Mouse (Mus musculus): Measurements from ENCODE around the gene Sp7.

The Sp7 gene

DNA sequence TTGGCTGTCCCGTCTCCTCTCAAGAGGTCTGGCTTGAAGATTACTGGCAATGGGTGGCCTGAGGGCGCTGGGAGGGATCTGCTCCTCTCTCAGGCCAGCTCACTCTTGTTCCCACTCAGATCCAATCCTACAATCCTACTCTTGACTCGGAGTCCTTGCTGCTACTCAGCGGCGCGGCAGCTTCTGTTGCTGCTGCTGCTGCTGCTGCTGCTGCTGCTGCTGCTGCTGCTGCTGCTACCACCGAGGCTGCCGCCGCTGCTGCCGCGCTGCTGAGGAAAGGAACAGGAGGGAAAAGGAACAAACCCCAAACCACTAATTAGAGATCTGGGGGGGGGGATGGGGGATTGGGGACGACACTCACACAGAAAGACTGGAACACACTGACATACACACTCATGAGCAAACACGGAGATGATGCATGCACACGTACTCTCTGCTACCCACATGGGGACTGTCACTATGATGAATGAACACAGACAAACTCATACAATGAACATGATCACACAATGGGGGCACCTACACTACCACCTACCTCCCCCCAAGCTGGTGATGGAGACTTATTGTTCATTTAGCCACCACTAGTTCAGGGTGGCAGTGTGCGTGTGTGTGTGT lies at the start of gene Sp7:
TSS of gene Sp7 (minus strand) at position 450 of the 612 bp plus-strand sequence.
- no peak for DNase-seq

DNA sequence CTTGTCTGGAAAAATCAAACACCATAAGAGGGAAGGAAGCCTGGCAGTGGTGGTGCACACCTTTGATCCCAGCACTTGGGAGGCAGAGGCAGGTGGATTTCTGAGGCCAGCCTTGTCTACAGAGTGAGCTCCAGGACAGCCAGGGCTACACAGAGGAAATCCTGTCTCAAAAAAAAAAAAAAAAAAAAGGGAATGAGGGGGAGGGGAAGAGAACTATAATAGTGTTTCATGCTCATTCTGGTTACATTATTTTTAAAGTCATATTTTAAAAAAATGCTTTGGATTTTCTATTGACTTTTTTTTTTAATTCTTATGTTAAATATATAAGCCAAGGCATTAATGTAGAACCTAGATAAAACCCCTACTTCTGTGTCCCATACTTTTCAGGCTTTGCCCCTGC lies 46.7 kb upstream of the Sp7 start:
- no peak for DNase-seq

DNA sequence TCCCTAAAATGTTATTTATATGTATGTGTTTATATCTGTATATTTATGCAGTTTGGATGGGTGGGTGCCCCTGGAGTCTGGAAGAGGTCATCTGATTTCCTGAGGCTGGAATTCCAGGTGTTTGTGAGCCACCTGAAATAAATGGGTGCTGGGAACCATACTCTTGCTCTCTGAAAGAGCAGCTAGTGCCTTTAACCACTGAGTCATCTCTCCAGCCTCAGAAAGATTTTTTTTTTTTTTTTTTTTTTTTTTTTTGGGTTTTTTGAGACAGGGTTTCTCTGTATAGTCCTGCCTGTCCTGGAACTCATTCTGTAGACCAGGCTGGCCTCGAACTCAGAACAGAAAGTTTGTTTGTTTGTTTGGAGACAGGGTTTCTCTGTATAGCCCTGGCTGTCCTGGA lies 44.1 kb upstream of the Sp7 start:
- DNase-seq: no peak

DNA sequence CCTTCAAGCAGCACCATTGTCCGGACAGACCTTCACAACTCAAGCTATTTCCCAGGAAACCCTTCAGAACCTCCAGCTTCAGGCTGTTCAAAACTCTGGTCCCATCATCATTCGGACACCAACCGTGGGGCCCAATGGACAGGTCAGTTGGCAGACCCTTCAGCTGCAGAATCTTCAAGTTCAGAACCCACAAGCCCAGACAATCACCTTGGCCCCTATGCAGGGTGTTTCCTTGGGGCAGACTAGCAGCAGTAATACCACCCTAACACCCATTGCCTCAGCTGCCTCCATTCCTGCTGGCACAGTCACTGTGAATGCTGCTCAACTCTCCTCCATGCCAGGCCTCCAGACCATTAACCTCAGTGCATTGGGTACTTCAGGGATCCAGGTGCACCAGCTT lies 42.3 kb upstream of the Sp7 start:
- no peak for DNase-seq

DNA sequence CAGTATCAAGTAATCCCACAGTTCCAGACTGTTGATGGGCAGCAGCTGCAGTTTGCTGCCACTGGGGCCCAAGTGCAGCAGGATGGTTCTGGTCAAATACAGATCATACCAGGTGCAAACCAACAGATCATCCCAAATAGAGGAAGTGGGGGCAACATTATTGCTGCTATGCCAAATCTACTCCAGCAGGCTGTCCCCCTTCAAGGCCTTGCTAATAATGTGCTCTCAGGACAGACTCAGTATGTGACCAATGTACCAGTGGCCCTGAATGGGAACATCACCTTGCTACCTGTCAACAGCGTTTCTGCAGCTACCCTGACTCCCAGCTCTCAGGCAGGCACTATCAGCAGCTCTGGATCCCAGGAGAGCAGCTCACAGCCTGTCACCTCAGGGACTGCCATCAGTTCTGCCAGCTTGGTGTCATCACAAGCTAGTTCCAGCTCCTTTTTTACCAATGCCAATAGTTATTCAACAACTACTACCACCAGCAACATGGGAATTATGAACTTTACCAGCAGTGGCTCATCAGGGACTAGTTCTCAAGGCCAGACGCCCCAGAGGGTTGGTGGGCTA lies 41.7 kb upstream of the Sp7 start:
- DNase-seq: no peak

DNA sequence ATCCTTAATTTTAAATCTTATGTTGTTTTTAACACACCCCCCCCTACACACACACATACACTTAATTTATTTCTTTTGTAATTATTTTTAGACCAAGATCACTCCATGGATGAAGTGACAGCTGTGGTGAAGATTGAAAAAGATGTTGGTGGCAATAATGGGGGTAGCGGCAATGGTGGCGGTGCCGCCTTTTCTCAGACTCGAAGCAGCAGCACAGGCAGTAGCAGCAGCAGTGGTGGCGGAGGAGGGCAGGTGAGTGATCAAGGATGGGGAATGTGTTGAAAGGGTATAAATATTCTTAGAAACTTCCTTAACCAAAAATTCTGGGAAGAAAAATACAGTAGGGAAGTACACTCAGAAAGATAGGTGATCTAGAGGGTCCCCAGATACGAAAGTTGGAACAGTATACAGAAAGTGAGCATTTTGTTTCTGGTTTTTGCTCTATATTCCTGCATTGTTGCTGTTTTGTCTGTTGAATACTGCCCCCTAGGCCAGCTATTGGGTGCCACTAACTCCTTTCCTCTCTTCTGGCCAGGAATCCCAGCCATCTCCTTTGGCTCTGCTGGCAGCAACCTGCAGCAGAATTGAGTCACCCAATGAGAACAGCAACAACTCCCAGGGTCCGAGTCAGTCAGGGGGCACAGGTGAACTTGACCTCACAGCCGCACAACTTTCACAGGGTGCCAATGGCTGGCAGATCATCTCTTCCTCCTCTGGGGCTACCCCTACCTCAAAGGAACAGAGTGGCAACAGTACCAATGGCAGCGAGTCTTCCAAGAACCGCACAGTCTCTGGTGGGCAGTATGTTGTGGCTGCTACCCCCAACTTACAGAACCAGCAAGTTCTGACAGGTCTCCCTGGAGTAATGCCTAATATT lies 40.9 kb upstream of the Sp7 start:
- peak; percentile 53 for DNase-seq

DNA sequence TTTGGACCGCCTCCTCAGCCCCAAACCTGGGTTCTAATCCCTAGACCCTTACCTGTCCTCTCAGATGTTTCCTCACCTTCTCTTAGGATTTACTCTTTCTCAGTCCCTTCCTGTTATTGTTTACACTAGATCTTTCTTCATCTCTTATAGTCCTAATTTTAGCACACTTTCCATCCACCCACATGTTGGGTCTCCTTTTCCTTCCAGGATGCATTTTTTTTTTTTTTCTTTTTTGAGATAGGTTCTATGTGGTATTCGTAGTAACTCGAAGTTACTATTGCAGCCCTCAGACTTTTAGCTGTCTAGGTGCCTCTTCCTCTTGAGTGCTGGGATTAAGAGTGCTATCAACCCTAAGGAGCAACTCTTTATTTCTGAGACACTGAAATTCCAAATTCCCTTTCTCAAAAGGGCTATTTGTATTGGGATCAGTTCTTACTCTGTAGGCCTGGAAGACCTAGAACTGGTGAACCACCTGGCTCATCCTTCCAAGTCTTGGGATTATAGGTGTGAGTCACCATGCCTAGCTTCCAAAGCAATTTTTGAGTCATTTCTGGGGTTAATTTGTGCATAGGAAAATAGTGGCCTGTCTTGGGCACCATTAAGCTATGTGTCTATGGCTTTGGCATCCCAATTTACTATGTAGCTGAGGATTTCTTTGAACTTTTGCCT lies 40.1 kb upstream of the Sp7 start:
- peak; percentile 51 for DNase-seq

DNA sequence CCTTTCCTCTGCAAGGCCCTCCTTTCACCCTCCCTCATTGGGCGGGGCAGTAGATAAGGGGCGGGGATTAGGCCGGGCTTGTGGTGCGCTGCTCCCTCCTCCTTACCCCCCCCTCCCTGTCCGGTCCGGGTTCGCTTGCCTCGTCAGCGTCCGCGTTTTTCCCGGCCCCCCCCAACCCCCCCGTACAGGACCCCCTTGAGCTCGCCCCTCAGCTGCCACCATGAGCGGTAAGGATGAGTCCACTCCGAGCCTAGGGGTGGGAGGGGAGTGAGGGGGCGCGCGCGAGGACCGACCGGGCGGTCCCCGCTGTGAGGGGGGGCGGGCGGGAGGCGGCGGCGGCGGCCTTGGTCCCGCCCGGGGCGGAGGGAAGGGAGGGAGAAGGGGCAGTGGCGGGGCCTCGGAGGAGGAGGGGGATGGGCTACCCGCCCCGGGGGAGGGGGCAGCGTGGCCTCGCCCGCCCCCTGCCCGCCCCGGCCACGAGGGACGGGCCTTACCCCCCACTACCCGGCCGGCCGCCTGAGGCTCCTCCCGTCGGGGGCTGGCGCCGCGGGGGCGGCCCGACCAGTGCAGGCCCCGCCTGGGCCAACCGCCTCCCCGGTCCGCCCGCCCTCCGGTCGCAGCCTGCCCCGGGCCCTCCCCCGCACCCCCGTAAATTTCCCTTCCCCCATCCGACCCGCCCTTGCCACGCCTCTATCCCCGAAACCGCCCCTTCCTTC lies 39.4 kb upstream of the Sp7 start:
- DNase-seq: peak; percentile 74

DNA sequence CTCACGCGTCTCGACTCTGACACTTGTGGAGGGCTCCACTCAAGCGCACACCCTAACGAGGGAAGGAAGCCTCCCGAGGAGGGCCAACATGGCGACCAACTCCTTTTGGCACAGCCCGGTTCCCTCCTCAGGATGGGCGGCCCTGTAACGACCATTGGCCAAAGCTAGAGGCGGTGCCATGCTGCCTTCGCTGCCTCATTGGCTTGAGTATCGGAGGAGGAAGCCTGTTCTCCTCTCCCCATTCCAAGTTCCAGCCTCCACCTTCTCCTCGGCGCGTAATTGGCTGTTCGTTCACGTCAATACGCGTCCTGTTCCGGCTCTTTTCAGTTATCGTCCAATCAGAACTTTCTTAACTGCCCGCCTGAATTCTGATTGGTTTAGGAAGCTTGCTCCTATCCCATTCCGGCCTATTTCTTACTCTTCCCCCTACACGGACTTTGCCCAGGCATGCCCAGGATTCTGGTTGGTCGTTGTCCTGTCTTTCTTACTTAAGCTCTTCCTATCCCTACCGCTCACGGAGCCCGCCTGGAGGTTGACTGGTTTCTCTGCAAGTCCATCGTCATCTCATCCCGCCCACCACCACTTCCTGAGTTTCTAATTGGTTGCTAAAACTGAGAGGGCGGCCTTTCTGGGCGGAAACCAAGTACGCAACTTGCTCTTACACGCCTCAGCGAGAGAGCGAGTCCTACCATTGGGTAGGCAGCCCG lies 38.7 kb upstream of the Sp7 start, which contains the start of gene Sp1:
TSS of gene Sp1 (plus strand) at position 655 of the 707 bp plus-strand sequence.
- peak; percentile 100 for DNase-seq

DNA sequence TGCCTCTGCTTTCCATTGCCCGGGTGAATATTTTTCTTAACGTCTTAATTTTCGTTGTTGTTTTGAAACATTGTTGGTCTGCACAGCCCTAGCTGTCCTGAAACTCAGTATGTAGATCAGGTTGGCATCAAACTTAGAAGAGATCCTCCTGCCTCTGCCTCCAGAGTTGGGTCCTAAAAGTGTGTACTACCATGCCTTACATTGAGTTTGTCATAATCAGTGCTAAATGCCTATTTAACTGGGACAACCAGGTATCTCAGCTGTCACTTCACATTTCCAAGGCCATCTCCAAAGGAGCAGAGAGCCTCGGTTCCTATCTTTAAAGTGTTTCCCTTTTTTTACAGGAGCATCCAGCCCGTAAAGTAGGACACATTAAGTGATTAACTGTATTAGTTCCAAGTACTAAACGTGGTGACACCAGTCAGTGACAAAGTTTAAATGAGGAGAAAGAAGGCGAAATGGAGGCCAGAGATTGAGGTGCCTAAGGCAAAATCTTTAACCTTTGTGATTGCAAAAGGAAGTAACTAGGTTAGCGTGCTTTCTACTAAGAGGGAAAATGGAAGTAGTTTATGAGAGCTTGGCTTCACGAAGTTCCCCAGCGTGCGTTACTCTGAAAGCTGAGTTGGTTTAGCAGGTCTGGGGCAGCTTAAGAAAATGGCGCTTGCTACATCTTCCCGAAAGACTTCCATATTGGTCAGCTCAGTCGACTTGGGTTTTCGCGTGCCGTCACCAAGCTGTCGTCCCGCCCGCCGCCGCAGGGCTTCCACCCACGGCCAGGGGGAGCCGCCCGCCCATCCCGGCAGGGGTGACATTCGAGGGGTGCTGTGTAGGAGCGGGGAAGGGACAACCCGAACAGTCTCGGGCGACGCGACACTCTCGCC lies 37.9 kb upstream of the Sp7 start:
- no peak for DNase-seq

DNA sequence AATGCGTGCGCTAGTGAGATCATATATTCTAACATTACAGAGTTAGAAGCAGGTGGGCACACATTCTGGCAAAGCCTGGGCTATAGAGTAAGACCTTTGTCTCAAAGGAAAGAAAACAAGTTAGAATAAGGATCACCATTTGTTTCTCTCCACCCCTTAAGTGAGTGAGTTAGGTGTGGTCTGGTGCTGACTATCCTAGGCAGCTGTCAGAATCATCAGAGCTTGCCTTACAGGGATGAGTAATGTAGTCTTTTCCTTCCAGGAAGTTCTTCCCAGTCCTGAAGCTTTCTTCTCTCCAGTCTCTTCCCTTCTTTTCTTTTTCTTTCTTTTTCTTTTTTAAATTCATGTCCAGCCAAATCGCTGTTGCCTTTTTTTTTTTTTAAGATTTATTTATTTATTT lies 35.2 kb upstream of the Sp7 start:
- DNase-seq: no peak

DNA sequence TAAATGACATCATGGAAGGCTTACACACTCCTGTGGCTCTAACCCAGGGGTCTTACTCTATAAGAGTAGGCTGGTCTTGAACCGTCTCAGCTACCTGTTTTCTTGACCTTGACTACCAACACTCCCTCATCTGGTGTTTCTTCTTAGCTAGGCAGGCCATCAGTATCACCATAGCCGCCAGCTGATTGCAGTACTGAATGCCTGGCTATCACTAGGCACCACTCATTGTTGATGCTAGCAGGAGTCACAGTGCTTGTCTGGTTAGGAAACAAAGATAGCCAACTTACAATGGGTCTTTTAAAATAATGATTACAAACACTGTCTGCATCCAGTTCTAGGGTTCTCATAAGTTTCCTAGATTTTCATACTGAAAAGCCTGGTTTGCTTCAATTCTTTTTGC lies 34.3 kb upstream of the Sp7 start:
- DNase-seq: no peak

DNA sequence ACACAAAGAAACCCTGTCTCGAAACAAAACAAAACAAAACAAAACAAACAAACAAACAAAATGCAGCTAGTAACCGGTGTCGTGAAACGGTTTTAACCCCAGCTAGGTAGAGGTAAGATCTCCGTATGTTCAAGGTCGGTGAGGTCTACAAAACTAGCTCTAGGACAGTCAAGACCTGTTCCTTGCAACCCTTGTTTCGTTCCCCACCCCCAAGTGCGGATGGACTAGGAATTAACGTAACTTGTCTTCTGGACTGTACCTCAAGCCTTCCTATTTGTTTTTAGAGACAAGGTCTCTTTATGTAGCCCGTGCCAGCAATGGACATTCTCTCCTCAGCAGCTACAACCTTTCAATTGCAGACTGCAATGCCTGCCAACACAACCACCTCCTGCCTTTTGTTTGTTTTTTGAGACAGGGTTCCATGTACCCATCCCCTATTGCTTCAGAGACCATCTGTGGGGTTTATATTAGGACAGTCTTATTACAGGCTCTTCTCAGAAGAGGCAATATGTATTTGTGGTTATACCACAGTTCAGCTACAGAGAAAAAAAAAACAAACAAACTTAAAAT lies 33.6 kb upstream of the Sp7 start:
- DNase-seq: no peak

DNA sequence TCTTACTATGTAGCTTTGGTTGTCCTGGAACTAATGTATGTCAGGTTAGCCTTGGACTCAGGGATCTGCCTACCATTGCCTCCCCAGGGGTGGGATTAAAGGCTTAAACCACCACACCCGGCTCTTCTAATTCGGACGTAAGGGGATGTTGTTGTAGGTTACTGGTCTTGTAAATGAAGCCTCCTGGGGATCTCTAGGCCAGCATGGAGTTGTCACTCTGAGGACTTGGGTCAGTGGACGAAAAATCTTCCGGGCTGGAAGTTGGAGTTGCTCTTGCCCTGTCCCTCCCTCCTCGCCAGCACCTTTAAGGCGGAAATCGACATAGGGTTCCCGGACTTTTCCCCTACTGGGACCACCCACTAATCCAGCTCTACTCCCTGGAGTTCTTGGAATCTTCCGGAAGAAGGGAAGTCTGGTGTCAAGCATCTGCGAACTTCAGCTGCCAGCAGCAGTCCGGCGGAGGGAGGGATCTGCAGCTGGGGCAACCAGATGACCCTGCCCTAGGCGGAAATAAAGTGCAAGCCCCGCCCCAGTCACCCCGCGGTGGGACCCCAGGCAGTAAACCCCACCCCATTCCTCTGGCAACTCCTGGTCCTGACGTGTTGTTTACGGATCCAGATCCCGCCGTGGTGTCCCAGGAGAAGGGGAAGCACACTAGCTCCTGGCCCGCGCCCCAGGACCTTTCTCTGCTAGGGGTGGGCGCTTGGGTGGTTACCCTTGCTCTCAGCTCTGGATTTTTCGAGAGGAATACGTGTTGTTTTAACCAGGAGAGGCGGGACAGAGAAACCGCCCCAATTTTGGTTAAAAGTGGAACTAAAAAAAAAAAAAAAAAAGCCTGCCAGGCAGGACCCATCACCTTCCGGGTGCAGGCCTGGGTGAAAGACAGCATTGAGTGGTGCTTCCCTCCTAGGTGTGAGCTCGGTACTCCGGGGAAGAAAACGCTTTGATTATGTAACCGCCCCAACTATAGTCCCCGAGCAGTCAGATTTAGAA lies 32.5 kb upstream of the Sp7 start:
- peak; percentile 63 for DNase-seq

DNA sequence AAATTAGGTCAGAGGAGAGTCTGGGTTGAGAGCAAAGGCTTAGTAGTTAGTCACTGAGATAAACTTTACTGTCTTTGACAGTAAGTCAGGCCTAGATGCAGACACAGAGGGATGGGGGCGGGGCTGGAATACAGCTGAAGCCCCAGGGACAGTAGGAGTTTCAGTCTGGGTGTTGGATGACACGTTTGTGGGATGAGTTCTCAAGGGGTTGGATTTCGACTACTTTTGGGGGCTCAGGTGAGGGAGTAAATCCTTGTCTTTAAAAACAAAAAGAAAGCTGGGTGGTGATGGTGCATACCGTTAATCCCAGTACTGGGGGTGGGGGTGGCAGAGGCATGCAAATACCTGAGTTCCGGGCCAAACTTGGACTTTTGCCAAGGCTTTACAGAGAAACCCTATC lies 31.6 kb upstream of the Sp7 start:
- no peak for DNase-seq

DNA sequence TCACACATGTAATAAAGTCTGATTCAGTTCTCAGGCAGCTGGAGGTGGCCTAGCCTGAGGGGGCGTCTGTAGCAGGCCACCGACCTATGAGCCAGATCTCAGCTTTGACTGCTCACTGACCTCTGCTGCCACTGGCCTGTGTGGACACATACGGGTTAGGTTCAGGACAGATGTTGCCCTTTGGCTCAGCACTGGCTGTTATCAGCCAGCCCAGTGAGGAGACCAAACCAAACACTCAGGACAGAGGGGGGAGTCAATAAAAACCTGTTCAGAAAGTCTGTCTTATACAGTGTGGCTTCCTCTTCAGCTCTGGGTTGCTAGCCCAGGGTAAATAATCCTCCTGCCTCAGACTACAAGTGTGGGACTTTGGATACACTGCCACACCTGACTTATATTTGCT lies 28.1 kb upstream of the Sp7 start:
- no peak for DNase-seq

DNA sequence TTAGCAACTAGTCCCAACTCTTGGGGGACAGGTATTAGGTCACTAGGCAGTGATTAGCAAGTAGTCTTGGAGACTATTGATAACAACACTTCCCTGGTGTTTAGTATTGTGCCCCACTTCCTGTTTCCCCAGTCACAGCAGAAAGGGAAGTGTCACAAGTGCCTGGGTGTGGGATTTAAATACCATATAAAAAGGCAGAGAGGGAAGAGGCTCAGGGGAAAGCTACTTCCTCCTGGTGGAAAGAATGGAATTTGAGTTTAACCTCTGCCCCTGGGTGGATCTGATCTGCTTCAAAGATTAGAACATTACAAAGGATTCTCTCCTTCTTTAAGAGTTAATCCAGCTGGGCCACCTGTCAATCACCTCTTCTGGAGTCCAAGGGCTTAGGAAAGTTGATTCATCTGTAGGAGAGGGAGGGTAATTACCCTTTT lies 26.6 kb upstream of the Sp7 start:
- DNase-seq: no peak

DNA sequence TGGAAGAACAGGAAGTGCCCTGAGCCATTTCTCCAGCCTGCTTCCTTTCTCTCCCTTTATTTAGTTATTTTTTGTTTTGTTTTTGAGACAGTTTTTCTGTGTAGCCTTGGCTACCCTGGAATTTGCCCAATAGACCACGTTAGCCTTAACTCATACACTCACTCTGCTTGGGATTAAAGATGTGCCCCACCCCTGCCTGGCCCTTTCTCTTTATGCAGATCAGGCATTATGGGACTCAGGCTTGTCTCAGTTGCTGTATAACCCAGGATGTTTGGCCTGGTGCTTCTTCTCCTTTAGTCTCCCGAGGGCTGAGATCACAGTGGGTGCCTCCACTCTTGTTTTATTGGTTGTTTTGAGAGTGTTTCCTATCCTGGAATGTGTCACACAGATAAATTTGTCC lies 25.5 kb upstream of the Sp7 start:
- DNase-seq: no peak

DNA sequence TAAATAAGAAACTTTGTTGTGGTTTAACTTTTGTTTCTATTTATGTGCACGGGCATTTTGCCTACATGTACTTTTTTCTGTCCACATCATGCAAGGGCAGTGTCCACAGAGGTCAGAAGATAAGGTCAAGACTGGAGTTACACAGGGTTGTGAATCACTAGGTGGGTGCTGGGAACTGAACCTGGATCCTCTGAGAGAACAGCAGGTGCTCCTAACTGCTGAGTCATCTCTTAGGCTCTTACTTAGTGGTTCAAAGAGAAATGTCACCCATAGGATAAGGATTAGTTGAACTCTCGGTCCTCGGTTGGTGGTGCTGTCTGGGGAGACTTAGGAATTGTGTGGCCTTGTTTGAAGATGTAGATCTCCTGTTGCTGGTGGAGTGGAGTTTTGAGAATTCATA lies 22.0 kb upstream of the Sp7 start:
- DNase-seq: no peak

DNA sequence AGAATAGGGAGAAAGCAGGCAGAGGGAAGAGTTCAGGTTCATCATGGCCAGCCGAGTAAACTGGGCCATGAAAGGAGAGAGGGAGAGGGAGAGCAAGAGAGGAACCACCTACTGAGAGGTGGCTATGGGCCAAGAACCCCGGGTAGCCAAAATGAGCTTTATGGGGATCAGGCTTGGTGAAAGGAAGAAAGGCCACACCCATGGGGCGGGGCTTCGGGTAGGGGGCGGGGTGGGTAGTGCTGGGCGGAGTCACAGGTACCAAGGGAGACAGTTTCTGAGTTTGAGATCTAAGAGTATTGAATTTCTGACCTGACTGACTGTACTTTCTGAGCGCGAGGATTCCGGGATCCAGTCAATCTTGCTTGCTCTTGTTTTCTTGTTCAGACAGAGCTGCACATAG lies 19.7 kb upstream of the Sp7 start:
- DNase-seq: no peak

Data from cerebellum, adult 9-10 months (tissue).